Mouse (Mus musculus) heart, postnatal 36 days (tissue): ENCODE measurements around the gene Lrrc57. TPM values are rescaled to one million over a fixed set of nuclear protein-coding genes. Genes with fewer than 3 reads are reported as not detected.

ENCODE experiments used
- DNase-seq, 2 experiments: peaks; one replicate each; pipeline ENCODE4 v3.0.0; 2021 to 2022
- intact Hi-C: fragments of 180-260 bp; cut with DNase I; formaldehyde crosslinking; loops from one replicate; pipeline ENCODE4 v1.15.1; 2025
- total RNA-seq, 2 experiments: library from RNA; stranded (reverse); gene quantifications; 2 replicates each; pipeline ENCODE4 v1.2.3; 2021

The Lrrc57 gene
- total RNA-seq: 10 to 100 TPM; 14.9 to 17.9 TPM

DNA sequence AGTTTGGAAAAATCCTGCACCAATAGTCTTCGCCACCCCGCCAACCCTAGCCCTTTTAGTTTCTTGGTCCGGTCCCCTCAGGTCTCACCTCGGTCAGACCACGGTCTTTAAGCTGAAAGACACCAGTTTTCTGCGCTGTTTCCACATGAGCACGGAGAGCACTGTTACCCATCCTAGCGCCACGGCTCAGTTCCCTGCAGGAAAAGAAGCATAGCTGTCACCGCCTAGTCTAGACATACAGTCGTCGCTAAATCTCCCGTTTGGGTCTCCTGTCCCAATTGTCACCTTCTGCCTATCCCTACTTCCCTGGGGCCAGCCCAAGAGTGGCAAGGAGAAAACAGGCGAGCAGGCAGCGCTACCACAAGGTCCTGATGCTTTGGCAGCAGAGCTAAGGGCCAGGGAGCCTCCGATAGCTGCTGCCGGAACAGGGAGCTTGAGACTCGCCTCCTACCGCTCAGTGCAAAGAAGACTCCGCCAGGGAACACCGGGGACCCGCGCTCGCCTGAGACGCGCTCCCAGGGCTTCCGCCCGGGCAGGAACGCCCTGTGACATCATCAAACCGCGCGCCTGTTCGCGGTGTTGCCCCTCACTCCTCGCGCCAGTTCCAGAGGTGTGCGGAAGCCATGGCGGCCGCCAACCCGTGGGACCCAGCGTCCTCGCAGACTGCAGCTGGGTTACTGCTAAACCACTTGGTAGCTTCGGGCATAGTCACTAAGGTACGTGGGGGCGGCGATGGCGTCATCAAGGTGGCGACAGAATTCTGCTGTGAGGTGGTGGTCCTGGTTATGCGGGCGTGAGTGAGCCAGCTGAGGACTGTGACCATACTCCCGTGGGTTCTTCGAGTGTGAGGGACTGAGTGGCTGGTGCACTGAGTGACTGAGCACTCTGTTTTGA, at the start of gene Lrrc57, which contains the start of gene Haus2:
TSS of gene Lrrc57 (minus strand) at position 691 of the 894 bp plus-strand sequence.
TSS of gene Haus2 (plus strand) at position 554 of the 894 bp plus-strand sequence.
- intact Hi-C loops: loop anchor here (2.0 to 5.0 kb wide), 5 partner anchors 20 to 127 kb away; partner anchors contain the start of genes Snap23 and Stard9
- peak; percentile 92 to 94 for DNase-seq

DNA sequence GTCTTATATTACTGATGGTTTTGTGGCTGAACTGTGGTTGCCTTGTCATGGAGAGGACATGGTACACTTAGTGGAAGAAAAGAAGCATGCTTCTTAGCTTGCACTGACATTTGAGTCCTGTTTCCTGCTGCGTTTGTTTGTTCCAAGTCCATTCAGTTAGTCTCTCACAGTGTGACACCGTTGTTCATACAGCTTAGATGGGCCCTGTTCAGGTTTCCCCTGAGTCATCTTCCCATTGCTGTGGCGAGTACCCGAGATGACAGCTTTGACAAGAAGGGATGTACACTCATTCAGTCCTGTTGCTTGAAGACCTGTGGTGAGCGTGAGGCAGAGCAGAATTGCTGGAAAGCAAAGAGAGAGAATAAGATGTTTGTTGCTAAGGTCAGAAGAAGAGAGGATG, 49.2 kb upstream of the Lrrc57 start:
- intact Hi-C loops: no loop called here
- no peak for DNase-seq

DNA sequence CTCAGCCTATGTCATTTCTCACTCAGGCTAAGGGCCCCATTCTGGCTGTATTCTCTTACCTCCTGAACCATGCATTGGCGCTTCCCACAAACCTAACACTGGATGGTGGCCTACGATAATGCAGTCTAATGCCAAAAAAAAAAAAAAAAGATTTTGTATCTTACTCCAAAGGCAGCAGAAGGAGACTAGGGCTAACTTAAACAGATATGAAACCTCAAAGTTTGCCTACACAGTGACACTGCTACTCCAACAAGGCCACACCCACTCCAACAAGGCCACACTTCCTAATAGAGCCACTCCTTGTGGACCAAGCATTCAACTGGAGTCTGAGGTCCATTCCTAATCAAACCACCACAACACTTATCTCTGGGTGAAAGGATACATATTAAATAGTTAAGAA, 47.4 kb upstream of the Lrrc57 start:
- DNase-seq: no peak
- intact Hi-C loops: no loop called here

DNA sequence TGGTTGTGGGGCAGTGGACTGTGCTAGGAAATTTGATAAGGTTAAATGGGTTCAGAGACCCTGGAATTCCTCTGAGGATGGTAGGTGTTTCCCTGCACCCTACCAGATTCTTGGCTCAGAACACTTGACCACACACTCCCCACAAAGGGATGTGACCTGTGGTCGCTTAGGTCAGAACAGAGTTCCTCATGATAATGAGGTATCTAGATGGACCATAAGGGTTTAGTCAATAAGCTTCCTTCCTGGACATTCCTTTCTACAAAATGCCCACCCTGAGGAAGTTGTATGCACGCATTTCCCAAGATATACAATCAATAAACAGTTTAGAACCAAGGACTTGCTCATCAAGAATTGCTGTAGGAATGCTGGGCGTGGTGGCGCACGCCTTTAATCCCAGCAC, 46.6 kb upstream of the Lrrc57 start:
- no peak for DNase-seq
- intact Hi-C loops: no loop called here

DNA sequence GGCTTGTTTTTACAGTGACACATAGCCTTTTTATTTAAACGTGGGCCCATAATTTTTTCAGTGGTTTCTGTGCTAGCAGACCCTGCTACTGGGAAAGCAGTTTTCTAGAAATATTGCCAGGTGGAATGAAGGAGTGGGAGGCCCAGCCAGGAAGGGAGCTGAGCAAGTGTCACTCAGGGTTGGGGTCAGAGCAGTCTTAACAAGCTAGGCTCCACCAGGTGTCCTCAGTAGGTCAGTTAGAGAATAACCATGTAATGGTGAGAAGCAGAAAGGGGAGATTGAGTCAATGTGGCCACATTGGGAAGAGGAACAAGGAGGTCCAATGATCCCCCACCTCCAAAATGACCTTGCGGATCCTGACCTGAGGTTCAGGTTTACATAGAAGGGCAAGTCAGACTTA, 45.4 kb upstream of the Lrrc57 start:
- intact Hi-C loops: no loop called here
- no peak for DNase-seq

DNA sequence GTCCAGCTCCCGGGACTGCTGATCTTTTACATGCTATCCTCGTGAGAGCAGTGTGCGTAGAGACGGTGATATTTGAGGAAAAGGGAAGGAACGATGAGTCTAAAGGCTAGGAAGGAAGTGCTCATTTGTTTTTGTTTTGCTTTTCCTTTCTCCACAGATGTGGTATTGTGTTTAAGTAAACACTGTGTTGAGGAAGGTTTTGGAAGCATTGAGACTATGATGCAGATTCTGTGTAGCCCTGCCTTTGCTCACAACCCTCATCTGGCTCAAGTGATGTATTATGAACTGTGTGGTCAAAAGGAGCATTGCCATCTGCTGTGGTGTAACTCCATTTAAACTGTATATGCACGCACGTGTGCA, 43.6 kb upstream of the Lrrc57 start:
- intact Hi-C loops: no loop called here
- no peak for DNase-seq

DNA sequence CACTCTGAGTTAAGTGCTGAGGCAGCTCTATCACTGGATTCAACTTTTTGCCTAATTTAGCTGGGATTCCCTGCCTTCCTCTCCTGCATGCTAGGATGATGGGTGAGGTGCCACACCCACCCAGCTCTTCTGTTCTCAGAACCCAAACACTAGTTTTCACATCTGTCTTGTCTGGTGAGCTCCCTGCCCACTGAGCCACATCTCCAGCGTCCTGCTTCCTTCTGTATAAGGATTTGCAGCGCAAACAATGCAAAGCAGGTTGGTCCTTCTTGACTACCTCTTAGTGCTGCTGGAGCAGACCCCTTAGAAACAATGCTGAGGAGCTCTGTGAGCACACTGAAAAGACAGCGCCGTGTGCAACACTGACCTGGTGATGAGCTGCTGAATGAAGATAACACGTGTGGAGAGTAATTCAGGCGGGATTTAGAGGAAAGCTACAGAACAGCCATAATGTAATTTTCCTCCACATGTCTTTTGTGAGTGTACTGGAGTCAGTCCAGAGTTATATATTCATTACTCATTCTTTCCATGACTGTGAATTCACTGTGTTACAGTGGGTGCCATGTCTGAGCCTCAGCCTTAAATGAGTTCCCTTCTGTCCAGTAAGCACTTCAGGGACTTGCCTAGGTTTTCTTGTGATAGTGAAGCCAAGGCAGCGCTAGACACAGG, 43.1 kb upstream of the Lrrc57 start:
- DNase-seq: no peak
- intact Hi-C loops: no loop called here

DNA sequence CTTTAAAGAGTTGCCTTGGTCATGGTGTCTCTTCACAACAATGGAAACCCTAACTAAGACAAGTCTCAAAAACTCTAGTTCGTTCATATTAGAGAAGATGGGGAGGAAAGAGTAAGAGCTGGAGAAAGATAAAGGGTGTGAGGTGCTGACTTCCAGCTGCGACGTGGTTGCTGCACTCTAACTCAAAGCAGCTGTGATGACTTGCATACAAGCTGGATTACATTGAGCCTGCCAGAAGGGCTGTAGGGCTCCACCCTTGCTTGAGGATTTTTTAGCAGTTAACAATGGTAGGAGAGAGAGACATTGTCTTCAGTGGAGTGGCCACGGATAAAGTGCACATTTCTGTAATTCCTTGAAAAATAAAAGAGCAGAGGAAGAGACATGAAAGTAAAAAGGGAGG, 37.5 kb upstream of the Lrrc57 start:
- intact Hi-C loops: no loop called here
- DNase-seq: peak in 1 of 2 experiments; percentile 37

DNA sequence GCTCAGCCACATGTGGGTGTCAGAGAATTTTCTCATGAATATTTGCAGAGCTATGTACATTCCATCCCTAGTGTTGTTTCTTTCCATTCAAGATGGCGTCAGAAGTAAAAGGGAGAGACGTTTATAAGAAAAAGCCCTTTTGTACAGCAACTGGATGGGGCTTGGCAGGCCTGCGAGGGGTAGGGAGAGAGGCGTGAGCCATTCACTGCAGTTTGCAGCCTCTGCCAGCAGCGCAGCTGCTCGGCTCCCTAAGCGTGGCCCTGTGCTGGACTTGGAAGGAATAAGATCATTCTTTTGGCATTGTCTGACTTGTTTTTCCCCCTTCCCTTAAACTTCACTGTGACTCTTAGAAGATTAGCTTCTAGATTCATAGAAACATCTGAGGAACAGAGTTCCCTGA, 34.5 kb upstream of the Lrrc57 start:
- DNase-seq: peak; percentile 50 to 57

DNA sequence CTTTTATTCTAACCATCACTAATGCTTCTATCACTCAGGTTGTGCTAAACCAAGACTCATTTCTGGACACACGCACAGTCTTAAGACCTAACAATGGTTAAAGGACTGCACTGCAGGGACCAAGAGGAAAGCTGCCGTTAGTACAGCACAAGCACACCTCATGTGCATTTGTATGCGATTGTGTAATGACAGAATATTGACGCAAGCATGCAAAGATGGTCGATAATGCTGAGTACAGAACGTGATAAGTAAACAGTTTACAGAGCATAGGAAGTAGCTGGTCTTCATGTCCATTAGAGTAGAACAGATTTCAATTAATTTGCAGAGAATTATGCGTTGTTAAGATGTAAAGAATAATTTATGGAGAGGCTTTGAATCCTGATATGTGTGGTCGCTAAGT, 31.5 kb upstream of the Lrrc57 start:
- no peak for DNase-seq
- intact Hi-C loops: no loop called here

More for the DNA sequence above, 34.5 kb upstream of the Lrrc57 start:
- intact Hi-C loops: no loop called here

DNA sequence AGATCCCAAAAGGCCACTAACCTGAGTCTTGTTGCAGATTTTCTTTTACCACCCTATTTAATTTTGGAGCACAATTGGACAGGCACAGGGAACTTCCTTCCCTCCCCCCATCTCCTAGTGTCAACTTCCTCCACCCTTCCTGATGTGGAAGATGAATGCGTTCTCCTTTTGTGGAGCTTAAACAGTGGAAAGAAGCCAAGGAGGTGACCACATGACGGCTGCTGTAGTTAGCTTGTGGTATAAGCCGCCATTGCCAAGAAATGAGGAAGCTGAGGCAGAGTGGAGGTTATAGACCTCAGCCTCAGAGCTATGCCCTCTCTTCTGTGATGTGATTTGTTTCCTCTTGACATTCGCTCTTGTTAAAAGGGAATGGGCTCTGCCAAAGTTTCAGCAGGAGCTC, 22.6 kb upstream of the Lrrc57 start:
- intact Hi-C loops: no loop called here
- peak; percentile 29 to 37 for DNase-seq

DNA sequence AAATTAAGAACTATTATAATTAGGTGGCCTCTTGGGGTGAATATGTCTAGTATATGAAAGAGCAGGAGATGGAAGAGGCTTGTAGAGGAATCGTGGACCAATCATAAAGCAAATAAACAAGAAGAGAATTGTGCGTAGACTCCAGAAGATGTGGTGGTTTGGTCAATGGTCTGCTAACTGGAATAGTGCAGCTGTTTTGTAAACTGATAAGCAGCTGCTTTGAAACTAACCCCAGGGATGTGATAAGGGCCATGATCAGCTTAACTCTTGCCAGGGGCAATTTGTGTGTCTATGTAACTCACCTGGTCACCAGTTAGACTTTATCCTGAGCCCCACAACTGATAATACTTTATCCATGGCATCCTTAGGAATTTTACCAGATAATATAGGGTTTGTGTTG, 22.2 kb upstream of the Lrrc57 start:
- no peak for DNase-seq
- intact Hi-C loops: no loop called here

DNA sequence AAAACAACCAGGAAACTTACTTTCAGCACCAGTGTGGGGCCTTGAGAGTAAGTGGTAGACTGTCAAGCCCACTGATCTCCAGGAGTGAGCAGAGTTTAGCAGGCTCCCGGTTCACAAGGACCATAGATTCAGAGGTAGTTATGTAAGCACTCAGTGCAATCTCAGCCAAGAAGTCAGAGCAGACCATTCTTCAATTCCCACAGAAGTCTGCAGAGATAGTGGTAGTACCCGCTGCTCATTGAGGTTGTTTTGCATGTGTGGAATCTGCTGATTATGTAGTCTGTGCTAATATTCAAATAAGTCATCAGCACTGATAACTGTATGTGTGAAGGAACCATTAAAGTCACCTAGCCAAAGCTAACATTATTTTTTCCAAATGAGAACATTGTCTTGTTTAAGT, 21.3 kb upstream of the Lrrc57 start:
- no peak for DNase-seq
- intact Hi-C loops: no loop called here

DNA sequence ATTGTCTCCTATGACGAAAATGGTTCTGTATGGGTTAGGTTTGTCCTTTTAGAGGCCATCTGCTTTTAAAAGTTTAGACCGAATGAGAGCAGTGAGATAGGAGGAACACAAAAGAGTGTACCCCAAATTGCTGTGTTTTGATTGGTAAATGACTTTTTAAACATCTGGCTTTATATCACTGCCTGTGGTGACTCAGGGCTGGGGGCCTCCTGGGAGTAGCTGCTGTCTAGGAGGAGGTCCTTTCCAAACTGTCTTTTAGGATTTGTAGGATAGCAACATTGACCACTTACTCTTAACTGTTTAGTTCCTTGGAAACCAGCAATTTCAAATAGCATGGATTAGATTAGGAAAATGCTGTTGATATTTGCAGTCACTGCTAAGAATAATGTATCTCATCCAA, 20.9 kb upstream of the Lrrc57 start:
- peak in 1 of 2 experiments; percentile 38 for DNase-seq
- intact Hi-C loops: no loop called here

DNA sequence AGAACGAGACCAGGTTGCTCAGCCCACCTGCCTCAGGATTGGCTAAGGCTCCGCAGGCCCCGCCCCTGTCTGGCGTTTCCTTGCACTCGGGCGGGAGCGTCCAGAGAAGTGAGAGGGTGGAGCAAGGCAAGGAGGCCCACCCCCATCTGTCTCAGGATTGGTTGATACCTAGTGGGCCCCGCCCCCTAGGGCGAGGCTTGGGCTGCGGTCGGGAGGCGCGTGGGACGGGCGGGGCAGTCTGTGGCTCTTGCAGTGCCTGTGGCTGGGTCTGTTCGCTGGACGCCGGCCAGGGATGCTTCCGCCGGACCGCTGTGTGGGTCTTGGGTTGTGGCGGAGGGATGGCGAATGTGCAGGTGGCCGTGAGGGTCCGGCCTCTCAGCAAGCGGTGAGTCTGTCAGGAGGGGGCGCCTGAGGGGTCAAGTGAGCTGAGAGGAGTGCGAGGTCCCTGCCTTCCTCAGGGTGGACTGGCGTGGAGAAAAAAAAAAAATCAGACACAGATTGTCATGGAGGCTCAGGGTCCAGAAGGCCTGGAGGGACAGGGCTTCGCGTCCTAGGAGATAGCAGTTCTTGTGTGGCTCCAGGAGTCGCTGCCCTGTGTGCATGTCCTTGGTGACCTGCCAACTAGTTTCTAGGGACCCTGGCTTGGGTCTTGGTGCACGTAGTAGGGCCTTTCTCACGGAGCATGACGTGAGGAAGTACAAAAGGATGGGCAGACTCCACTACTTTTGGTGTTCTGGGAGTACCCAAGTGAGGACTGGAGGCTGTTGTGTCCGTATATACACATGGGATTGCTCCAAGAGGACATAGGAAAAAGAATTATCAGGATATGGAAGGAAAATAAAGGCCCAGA, 19.8 kb upstream of the Lrrc57 start, which contains the start of gene Stard9:
TSS of gene Stard9 (plus strand) at position 236 of the 850 bp plus-strand sequence.
- intact Hi-C loops: loop anchor here (2.0 kb wide), 1 partner anchor 20 kb away; the partner anchor contains the start of genes Haus2 and Lrrc57
- DNase-seq: peak; percentile 94 to 95

DNA sequence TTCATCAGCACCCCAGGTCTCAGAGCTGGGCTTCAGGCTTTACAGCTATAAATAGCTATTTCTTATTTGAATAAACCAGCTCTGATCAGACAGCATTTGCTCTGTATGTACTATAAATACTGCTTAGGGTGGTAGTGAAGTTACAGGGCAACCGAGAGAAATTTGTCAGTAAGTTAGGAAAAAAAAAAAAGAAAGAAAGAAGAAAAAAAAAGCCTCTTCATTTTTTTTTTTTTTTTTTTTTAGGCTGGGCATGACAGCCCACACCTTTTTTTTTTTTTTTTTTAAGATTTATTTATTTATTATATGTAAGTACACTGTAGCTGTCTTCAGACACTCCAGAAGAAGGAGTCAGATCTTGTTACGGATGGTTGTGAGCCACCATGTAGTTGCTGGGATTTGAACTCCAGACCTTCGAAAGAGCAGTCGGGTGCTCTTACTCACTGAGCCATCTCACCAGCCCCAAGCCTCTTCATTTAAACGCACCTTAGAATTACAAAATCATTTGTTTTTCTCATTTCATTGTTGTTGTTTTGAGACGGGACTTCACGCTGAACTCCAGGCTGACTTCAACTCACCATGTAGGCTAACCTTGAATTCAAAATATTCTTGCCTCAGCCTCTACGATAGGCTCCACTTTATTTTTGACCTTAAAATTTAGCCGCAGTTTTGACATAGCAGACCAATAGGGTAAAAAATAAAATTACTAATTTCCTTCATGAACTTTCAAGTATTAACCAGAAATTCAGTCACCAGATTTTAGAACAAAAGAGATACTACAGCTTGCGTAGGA, 19.0 kb upstream of the Lrrc57 start:
- no peak for DNase-seq
- intact Hi-C loops: loop anchor here (2.0 kb wide), 1 partner anchor 19 kb away; the partner anchor contains the start of genes Haus2 and Lrrc57

DNA sequence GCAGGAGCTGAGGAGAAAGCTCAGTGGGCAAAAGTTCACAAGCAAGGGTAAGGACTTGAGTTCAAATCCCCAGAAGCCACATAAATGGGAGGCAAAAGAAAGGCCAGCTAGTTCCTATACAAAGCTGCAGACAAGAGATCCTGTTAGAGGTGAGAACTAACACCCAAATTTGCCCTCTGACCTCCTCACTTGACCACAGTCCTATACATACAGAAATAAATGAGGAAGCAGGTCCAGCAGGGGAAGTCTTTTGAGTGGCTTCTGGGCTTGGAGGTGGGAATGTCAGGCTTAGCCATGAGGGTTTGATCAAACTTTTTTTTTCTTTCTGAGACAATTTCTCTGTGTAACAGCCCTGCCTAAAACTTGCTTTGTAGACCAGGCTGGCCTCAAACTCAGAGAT, 13.6 kb upstream of the Lrrc57 start:
- intact Hi-C loops: no loop called here
- no peak for DNase-seq

DNA sequence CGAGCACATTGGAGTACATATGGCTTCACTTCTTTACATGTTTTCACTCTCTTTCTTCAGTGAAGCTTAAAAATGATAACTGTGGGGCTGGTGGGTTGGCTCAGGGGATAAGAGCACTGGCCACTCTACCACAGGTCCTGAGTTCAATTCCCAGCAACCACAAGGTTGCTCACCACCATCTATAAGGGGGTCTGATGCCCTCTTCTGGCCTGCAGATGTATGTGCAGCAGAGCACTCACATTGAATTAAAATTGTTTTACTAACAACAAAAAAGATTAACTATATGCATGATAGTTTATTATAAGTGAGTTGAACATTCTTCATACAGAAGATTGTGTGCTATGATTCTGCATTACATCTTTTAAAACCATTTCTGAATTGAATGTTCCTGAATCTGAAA, 10.2 kb upstream of the Lrrc57 start:
- intact Hi-C loops: no loop called here
- DNase-seq: no peak

DNA sequence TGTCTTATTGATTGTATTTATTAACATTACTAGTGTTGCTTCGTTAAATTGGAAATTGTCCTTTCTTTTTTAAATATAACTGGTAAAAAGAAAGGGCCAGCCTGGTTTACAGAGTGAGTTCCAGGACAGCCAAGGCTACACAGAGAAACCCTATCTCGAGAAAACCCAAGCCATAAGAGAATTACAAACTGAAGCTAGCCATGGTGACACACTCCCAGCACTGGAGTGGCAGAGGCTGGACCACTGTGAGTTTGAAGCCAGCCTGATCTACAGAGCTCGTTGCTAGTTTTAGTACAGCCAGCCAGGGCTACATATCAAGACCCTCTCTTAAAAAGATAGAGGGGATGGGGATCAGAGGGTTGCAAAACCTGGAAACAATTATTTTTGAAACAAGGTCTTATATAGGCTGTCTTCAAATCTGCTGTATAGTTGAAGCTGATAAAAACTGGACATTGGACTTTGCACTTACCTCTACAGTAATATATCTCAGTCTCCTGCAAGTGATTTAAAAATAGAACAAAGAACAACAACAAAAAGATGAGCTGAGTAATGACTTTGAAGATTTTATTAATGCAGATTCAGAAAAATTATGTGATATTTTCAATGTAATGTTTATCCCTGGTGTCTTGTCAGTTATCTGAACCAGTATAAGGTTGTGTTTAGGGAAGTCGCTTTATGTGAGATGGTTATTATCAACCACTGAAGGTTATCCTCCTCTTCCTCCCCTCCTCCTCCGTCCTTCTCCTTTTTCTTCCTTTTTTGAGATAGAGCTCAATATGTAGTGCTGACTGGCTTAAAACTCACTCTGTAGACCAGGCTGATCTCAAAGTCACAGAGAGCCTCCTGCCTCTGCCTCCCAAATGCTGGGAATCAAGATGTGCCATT, 7.2 kb upstream of the Lrrc57 start:
- intact Hi-C loops: no loop called here
- DNase-seq: no peak
